In the genomic region with DNA sequence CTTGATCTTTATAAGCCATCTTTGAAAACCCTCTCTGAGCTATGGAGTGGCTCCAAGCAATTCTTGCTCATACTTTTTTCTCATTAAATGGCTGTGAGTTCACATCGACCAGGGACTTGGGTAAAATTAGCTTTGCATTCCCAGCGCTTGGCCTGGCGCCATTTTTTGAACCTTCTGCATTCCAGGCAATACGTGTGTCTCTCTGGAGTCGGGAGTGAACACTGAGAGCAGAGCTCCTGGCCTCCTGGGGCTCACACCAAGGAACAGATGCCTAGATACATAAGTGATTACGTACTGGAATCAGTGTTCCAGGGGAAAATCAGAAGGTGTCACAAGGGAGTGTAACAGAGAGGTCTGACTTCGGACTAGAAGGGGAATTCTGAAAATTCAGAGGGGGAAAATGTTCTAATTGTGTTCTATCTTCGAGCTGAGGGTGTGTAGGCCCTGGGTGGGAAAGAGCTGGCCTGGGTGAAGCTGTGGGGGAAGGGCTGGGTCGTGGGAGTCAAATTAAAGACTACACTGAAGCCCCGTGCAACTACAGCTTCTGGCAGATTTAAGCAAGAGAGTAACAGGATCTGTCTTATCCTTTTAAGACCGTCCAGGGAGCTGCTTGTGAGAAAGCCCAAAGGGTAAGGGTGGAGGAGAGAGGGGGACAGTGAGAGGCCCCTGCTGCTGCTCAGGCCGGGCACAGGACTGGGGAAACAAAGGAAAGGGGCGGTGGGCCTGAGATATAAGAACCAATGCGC, we compare ENCODE assay signal across 8 mouse cellular contexts.
A peak's percentile ranks its signal among the peaks of the same experiment; 100 is the strongest.
DNase-seq lines count a peak whose midpoint lies in the region; ATAC-seq and TF ChIP-seq lines count a peak whose summit lies in the region.

No protein-coding gene starts in this region.

- H3K36me3 ChIP-seq in heart, postnatal 0 days (replicated peaks; ENCODE audit: control insufficient read depth, insufficient read depth, low read length): no peaks in the 10 kb centered on the region
- H3K36me3 ChIP-seq in stomach, embryonic 15.5 days: no peaks in the 10 kb centered on the region

- no peak overlapping the region for H3K9ac ChIP-seq in heart, postnatal 0 days (replicated peaks; ENCODE audit: low read depth, low read length)
- H3K9ac ChIP-seq in stomach, embryonic 15.5 days: no peak overlapping the region

- peak; percentile 68 for ATAC-seq in heart, postnatal 0 days (ENCODE audit: insufficient read depth, low read depth)
- no peak; the same call in 1 of the 2 replicates for ATAC-seq in stomach, embryonic 15.5 days (ENCODE audit: insufficient read depth, low FRiP score, low read depth)
- ATAC-seq in activated CD4-positive, CD25-positive, alpha-beta regulatory T cell, adult 4 months: no peak

- no peak for TF ChIP-seq CTCF in embryonic fibroblast, embryonic 13.5 days (IDR thresholded peaks at IDR 0.05; ENCODE audit: borderline replicate concordance, insufficient read depth, low read length)
- no peak for TF ChIP-seq CTCF in heart, postnatal 0 days (IDR thresholded peaks at IDR 0.05; ENCODE audit: low read depth)

- no peak for TF ChIP-seq EP300 in heart, postnatal 0 days (IDR thresholded peaks at IDR 0.05; ENCODE audit: low read depth)

- H3K4me1 ChIP-seq in embryonic fibroblast, embryonic 13.5 days (ENCODE audit: control insufficient read depth, insufficient read depth, low read length): peaks cover 38% of the 10 kb centered on the region
- H3K4me1 ChIP-seq in heart, postnatal 0 days (ENCODE audit: control insufficient read depth, insufficient read depth): peaks cover 38% of the 10 kb centered on the region
- H3K4me1 ChIP-seq in stomach, embryonic 15.5 days: peaks cover 26% of the 10 kb centered on the region

- 27% methylated on average over 14 of the region's 14 CpGs for WGBS in heart, postnatal 0 days
- WGBS in stomach, embryonic 15.5 days: 40% methylated on average over 14 of the region's 14 CpGs

- H3K4me3 ChIP-seq in embryonic fibroblast, embryonic 13.5 days (ENCODE audit: insufficient read depth, low read length): no peak overlapping the region
- no peak overlapping the region for H3K4me3 ChIP-seq in heart, postnatal 0 days (ENCODE audit: low read depth, low read length)
- no peak overlapping the region for H3K4me3 ChIP-seq in stomach, embryonic 15.5 days (replicated peaks)

- H3K9me3 ChIP-seq in heart, postnatal 0 days (replicated peaks; ENCODE audit: control insufficient read depth, low read length): no peaks in the 10 kb centered on the region
- H3K9me3 ChIP-seq in stomach, embryonic 15.5 days: no peaks in the 10 kb centered on the region

- H3K4me2 ChIP-seq in heart, postnatal 0 days (ENCODE audit: low read depth, low read length): peak overlapping the region; percentile 4; the same call in 1 of the 2 replicates
- H3K4me2 ChIP-seq in stomach, embryonic 15.5 days: no peak overlapping the region

- peak; percentile 28 for DNase-seq in right cerebral cortex, postnatal 4 days
- no peak for DNase-seq in right cerebral cortex, adult 2 months (ENCODE audit: low spot score in 2 of 2)
- peak; percentile 43 for DNase-seq in heart, postnatal 0 days (ENCODE audit: low spot score)
- peak; percentile 59 to 64 for DNase-seq in kidney, postnatal 25 days
- DNase-seq in frontal cortex, postnatal 25 days (ENCODE audit: low spot score in 2 of 2): no peak

- TF ChIP-seq POLR2A in embryonic fibroblast, embryonic 13.5 days (IDR thresholded peaks at IDR 0.05; ENCODE audit: low read depth, low read length): no peak

- H3K27me3 ChIP-seq in heart, postnatal 0 days (ENCODE audit: control insufficient read depth, insufficient read depth, low read length): no peaks in the 10 kb centered on the region
- no peaks in the 10 kb centered on the region for H3K27me3 ChIP-seq in stomach, embryonic 15.5 days (replicated peaks)

- H3K27ac ChIP-seq in embryonic fibroblast, embryonic 13.5 days (ENCODE audit: insufficient read depth, low read length): peak overlapping the region; percentile 98
- H3K27ac ChIP-seq in heart, postnatal 0 days (ENCODE audit: low read depth): peak overlapping the region; percentile 68
- peak overlapping the region; percentile 71 for H3K27ac ChIP-seq in stomach, embryonic 15.5 days

Comparison
In these comparisons a context has a peak if more than half of its experiments do, and no peak if none do; other contexts are left out.
1. DNase-seq: peak in right cerebral cortex, postnatal 4 days (single experiment), heart, postnatal 0 days (single experiment) and kidney, postnatal 25 days (2 of 2); none in right cerebral cortex, adult 2 months (0 of 2) and frontal cortex, postnatal 25 days (0 of 2).
2. Peak in every context shown above with its lines, with median percentiles within 50 percentile points of each other: H3K27ac ChIP-seq.